Comparison of ENCODE assay signal across 11 mouse cellular contexts in genomic region chr6:103558894-103559225, GRCm38 (mm10). TPM values are rescaled to one million over a fixed set of nuclear protein-coding genes. Genes with fewer than 3 reads are reported as not detected.
DNase-seq lines count a peak whose midpoint lies in the region; ATAC-seq and TF ChIP-seq lines count a peak whose summit lies in the region.
"Had no signal": no experiment of that assay in that cellular context is flagged by ENCODE, and none has a peak within 500 bp of the region (broad histone marks: within the 10 kb centered on the region; RNA-seq: fewer than 3 reads in every experiment).

No protein-coding gene starts in this region.

- no peak overlapping the region for H3K4me2 ChIP-seq in liver, postnatal 0 days (ENCODE audit: low read depth, low read length)
- H3K4me2 ChIP-seq: embryonic facial prominence, embryonic 12.5 days had no signal

- ATAC-seq in liver, postnatal 0 days: no peak

- no peaks in the 10 kb centered on the region for H3K27me3 ChIP-seq in liver, adult 2 months (ENCODE audit: control insufficient read depth, insufficient read depth, low read length)
- H3K27me3 ChIP-seq in liver, postnatal 0 days (ENCODE audit: insufficient read depth, low read length): no peaks in the 10 kb centered on the region
- H3K27me3 ChIP-seq: embryonic facial prominence, embryonic 12.5 days; megakaryocyte, embryonic 14.5 days had no signal

- TF ChIP-seq POLR2A in liver, adult 2 months (IDR thresholded peaks at IDR 0.05; ENCODE audit: extremely low read depth, insufficient read depth, low read length): no peak

- H3K9ac ChIP-seq in liver, adult 2 months (ENCODE audit: low read depth, low read length): no peak overlapping the region
- H3K9ac ChIP-seq in liver, postnatal 0 days (replicated peaks): no peak overlapping the region
- H3K9ac ChIP-seq: embryonic facial prominence, embryonic 12.5 days had no signal

- no peaks in the 10 kb centered on the region for H3K4me1 ChIP-seq in liver, adult 2 months (ENCODE audit: control insufficient read depth, insufficient read depth, low read length)
- no peaks in the 10 kb centered on the region for H3K4me1 ChIP-seq in liver, postnatal 0 days (ENCODE audit: insufficient read depth)
- H3K4me1 ChIP-seq: embryonic facial prominence, embryonic 12.5 days had no signal

- no peaks in the 10 kb centered on the region for H3K36me3 ChIP-seq in liver, adult 2 months (ENCODE audit: control insufficient read depth, insufficient read depth, low read length)
- H3K36me3 ChIP-seq in liver, postnatal 0 days (replicated peaks; ENCODE audit: insufficient read depth, low read length): no peaks in the 10 kb centered on the region
- H3K36me3 ChIP-seq: embryonic facial prominence, embryonic 12.5 days; G1E had no signal

- TF ChIP-seq EP300 in liver, postnatal 0 days (IDR thresholded peaks at IDR 0.05; ENCODE audit: low read depth): no peak

- no peaks in the 10 kb centered on the region for H3K79me2 ChIP-seq in liver, adult 2 months (ENCODE audit: control insufficient read depth, insufficient read depth, low read length)

- 18% methylated on average over 3 of the region's 3 CpGs for WGBS in liver, adult 2 months
- 75% methylated on average over 3 of the region's 3 CpGs for WGBS in liver, postnatal 0 days (ENCODE audit: insufficient replicate concordance)

- no peak overlapping the region for H3K27ac ChIP-seq in liver, adult 2 months (replicated peaks; ENCODE audit: insufficient read depth, low read depth, low read length)
- H3K27ac ChIP-seq in liver, postnatal 0 days (ENCODE audit: low read depth): no peak overlapping the region
- H3K27ac ChIP-seq: embryonic facial prominence, embryonic 12.5 days had no signal

- no peak for TF ChIP-seq CTCF in liver, adult 2 months (IDR thresholded peaks at IDR 0.05; ENCODE audit: low read depth, low read length)
- no peak for TF ChIP-seq CTCF in liver, postnatal 0 days (IDR thresholded peaks at IDR 0.05; ENCODE audit: low read depth)

- peak; percentile 33 for DNase-seq in liver, adult 2 months (ENCODE audit: extremely low read depth, low read depth, low spot score)
- DNase-seq in liver, postnatal 0 days: no peak
- DNase-seq in cerebellum, adult 8-10 months: peak; percentile 75
- DNase-seq in layer of hippocampus, adult 9-11 months: peak; percentile 78
- peak; percentile 78 to 79 for DNase-seq in right cerebral cortex, postnatal 10 days (ENCODE audit: low spot score in 2 of 2)
- no peak for DNase-seq in urinary bladder, postnatal 25 days (ENCODE audit: low spot score)
- DNase-seq in embryo, embryonic 9.5 days (ENCODE audit: extremely low spot score): no peak
- no peak for DNase-seq in ovary, postnatal 10 days (ENCODE audit: low spot score)

- no peaks in the 10 kb centered on the region for H3K9me3 ChIP-seq in liver, postnatal 0 days (ENCODE audit: low read length)
- H3K9me3 ChIP-seq: embryonic facial prominence, embryonic 12.5 days; G1E; megakaryocyte, embryonic 14.5 days had no signal

- no peak overlapping the region for H3K4me3 ChIP-seq in liver, adult 2 months (ENCODE audit: insufficient read depth, low read depth, low read length)
- no peak overlapping the region for H3K4me3 ChIP-seq in liver, postnatal 0 days (ENCODE audit: low read depth, low read length)
- H3K4me3 ChIP-seq: embryonic facial prominence, embryonic 12.5 days; megakaryocyte, embryonic 14.5 days had no signal

RNA-seq across cellular contexts. Expression of gene Chl1, which starts 48.5 kb away (rescaled TPM):
- total RNA-seq in liver, adult 2 months (2014; rRNA removed): under 0.01 and 0.07 TPM in 2 replicates
- not detected in 2 replicates for polyA plus RNA-seq in liver, adult 2 months (2012; rRNA removed)
- polyA plus RNA-seq in liver, postnatal 0 days (2015; fragmentation: Nextera tagmentation; extraction: Ambion mirVana): not detected in 2 replicates
- polyA plus RNA-seq: G1E had no signal

Comparison
In these comparisons a context has a peak if more than half of its experiments do, and no peak if none do; other contexts are left out.
1. DNase-seq: peak in liver, adult 2 months (single experiment), cerebellum, adult 8-10 months (single experiment), layer of hippocampus, adult 9-11 months (single experiment) and right cerebral cortex, postnatal 10 days (2 of 2); none in liver, postnatal 0 days (single experiment), urinary bladder, postnatal 25 days (single experiment), embryo, embryonic 9.5 days (single experiment) and ovary, postnatal 10 days (single experiment).